Mouse (Mus musculus): Measurements from ENCODE around the gene Mgat5b. TPM values are rescaled to one million over a fixed set of nuclear protein-coding genes. Genes with fewer than 3 reads are reported as not detected.

The Mgat5b gene
- total RNA-seq, 1 experiment: 7.1 TPM

GRCm38 (mm10) chr11:116917361-116917760, 1.3 kb upstream of the Mgat5b start:
- no peak overlapping the region for H3K27ac ChIP-seq (ENCODE audit: insufficient read depth, low read depth, low read length, poor library complexity, severe bottlenecking)
- H3K36me3 ChIP-seq (ENCODE audit: control insufficient read depth, insufficient read depth, low read length, poor library complexity, severe bottlenecking): no peaks in the 10 kb centered on the region
- in situ Hi-C loops (cut with MboI; ENCODE audit: low sequenced_read_pairs in 2 of 2, unreplicated experiment in 2 of 2): loop anchor here in 1 of 2 experiments (25.0 kb wide), 1 partner anchor 95 kb away; no protein-coding TSS in a partner anchor
- TF ChIP-seq CHD2 (IDR thresholded peaks at IDR 0.05; ENCODE audit: low read depth, low read length): no peak
- TF ChIP-seq HCFC1 (IDR thresholded peaks at IDR 0.05; ENCODE audit: borderline replicate concordance, insufficient read depth, low read length): no peak
- TF ChIP-seq ZC3H11A (IDR thresholded peaks at IDR 0.05; ENCODE audit: borderline replicate concordance, low read depth, low read length): no peak
- TF ChIP-seq ZNF384 (IDR thresholded peaks at IDR 0.05; ENCODE audit: low read depth, low read length): no peak
- TF ChIP-seq MAFK (IDR thresholded peaks at IDR 0.05; ENCODE audit: insufficient read depth, low read depth, low read length): no peak
- H3K4me3 ChIP-seq (ENCODE audit: insufficient read depth in 1 of 2, low read depth in 1 of 2, low read length in 2 of 2, poor library complexity in 1 of 2, severe bottlenecking in 1 of 2): no peak overlapping the region
- H3K9ac ChIP-seq (ENCODE audit: insufficient read depth, low read depth, low read length, poor library complexity, severe bottlenecking): no peak overlapping the region
- peaks cover 4 to 38% of the 10 kb centered on the region in 2 experiments; a peak in 2 of 4 replicates for H3K4me1 ChIP-seq (ENCODE audit: control insufficient read depth in 2 of 2, insufficient read depth in 2 of 2, low read length in 2 of 2, poor library complexity in 1 of 2)
- H3K9me3 ChIP-seq (ENCODE audit: control insufficient read depth, insufficient read depth, low read depth, low read length): no peaks in the 10 kb centered on the region
- DNase-seq (ENCODE audit: low read depth, low spot score): no peak

GRCm38 (mm10) chr11:116919186-116920020, 740 bp downstream of the Mgat5b start:
- H3K9ac ChIP-seq (ENCODE audit: insufficient read depth, low read depth, low read length, poor library complexity, severe bottlenecking): peak overlapping the region; percentile 77
- H3K27ac ChIP-seq (ENCODE audit: insufficient read depth, low read depth, low read length, poor library complexity, severe bottlenecking): no peak overlapping the region
- no peaks in the 10 kb centered on the region for H3K36me3 ChIP-seq (ENCODE audit: control insufficient read depth, insufficient read depth, low read length, poor library complexity, severe bottlenecking)
- H3K4me1 ChIP-seq (ENCODE audit: control insufficient read depth in 2 of 2, insufficient read depth in 2 of 2, low read length in 2 of 2, poor library complexity in 1 of 2): peaks cover 4 to 29% of the 10 kb centered on the region in 2 experiments; a peak in 2 of 4 replicates
- no peak for DNase-seq (ENCODE audit: low read depth, low spot score)
- TF ChIP-seq HCFC1 (IDR thresholded peaks at IDR 0.05; ENCODE audit: borderline replicate concordance, insufficient read depth, low read length): no peak
- no peak for TF ChIP-seq ZNF384 (IDR thresholded peaks at IDR 0.05; ENCODE audit: low read depth, low read length)
- no peak for TF ChIP-seq ZC3H11A (IDR thresholded peaks at IDR 0.05; ENCODE audit: borderline replicate concordance, low read depth, low read length)
- in situ Hi-C loops (cut with MboI; ENCODE audit: low sequenced_read_pairs in 2 of 2, unreplicated experiment in 2 of 2): loop anchor here in 1 of 2 experiments (25.0 kb wide), 1 partner anchor 93 kb away; no protein-coding TSS in a partner anchor
- peak overlapping the region; percentile 78 to 80 for H3K4me3 ChIP-seq (ENCODE audit: insufficient read depth in 1 of 2, low read depth in 1 of 2, low read length in 2 of 2, poor library complexity in 1 of 2, severe bottlenecking in 1 of 2)
- H3K9me3 ChIP-seq (ENCODE audit: control insufficient read depth, insufficient read depth, low read depth, low read length): no peaks in the 10 kb centered on the region

- TF ChIP-seq CHD2 (IDR thresholded peaks at IDR 0.05; ENCODE audit: low read depth, low read length) (no peak), HCFC1 (IDR thresholded peaks at IDR 0.05; ENCODE audit: borderline replicate concordance, insufficient read depth, low read length) (no peak)
- H3K4me3 ChIP-seq (ENCODE audit: insufficient read depth in 1 of 2, low read depth in 1 of 2, low read length in 2 of 2, poor library complexity in 1 of 2, severe bottlenecking in 1 of 2): no peak overlapping the region
- in situ Hi-C loops (cut with MboI; ENCODE audit: low sequenced_read_pairs in 2 of 2, unreplicated experiment in 2 of 2): loop anchor here in 1 of 2 experiments (25.0 kb wide), 1 partner anchor 92 kb away; no protein-coding TSS in a partner anchor
Observed at GRCm38 (mm10) chr11:116920746-116921145, 2.1 kb downstream of the Mgat5b start.

GRCm38 (mm10) chr11:116922058-116922457, 3.4 kb downstream of the Mgat5b start:
- Histone ChIP-seq H3K4me3 (ENCODE audit: insufficient read depth in 1 of 2, low read depth in 1 of 2, low read length in 2 of 2, poor library complexity in 1 of 2, severe bottlenecking in 1 of 2) (no peak overlapping the region), H3K36me3 (ENCODE audit: control insufficient read depth, insufficient read depth, low read length, poor library complexity, severe bottlenecking) (no peaks in the 10 kb centered on the region; the same call in 1 of the 2 replicates), H3K9ac (ENCODE audit: insufficient read depth, low read depth, low read length, poor library complexity, severe bottlenecking) (no peak overlapping the region), H3K9me3 (ENCODE audit: control insufficient read depth, insufficient read depth, low read depth, low read length) (no peaks in the 10 kb centered on the region), H3K4me1 (ENCODE audit: control insufficient read depth in 2 of 2, insufficient read depth in 2 of 2, low read length in 2 of 2, poor library complexity in 1 of 2) (peaks cover 0 to 16% of the 10 kb centered on the region in 2 experiments; a peak in 1 of 4 replicates), H3K27ac (ENCODE audit: insufficient read depth, low read depth, low read length, poor library complexity, severe bottlenecking) (no peak overlapping the region)
- no peak for DNase-seq (ENCODE audit: low read depth, low spot score)
- in situ Hi-C loops (cut with MboI; ENCODE audit: low sequenced_read_pairs in 2 of 2, unreplicated experiment in 2 of 2): loop anchor here in 1 of 2 experiments (25.0 kb wide), 1 partner anchor 90 kb away; no protein-coding TSS in a partner anchor
- TF ChIP-seq ZNF384 (IDR thresholded peaks at IDR 0.05; ENCODE audit: low read depth, low read length) (no peak), MAFK (IDR thresholded peaks at IDR 0.05; ENCODE audit: insufficient read depth, low read depth, low read length) (no peak), CHD2 (IDR thresholded peaks at IDR 0.05; ENCODE audit: low read depth, low read length) (no peak), HCFC1 (IDR thresholded peaks at IDR 0.05; ENCODE audit: borderline replicate concordance, insufficient read depth, low read length) (no peak), ZC3H11A (IDR thresholded peaks at IDR 0.05; ENCODE audit: borderline replicate concordance, low read depth, low read length) (no peak)

More at GRCm38 (mm10) chr11:116920746-116921145, 2.1 kb downstream of the Mgat5b start:
- H3K9ac ChIP-seq (ENCODE audit: insufficient read depth, low read depth, low read length, poor library complexity, severe bottlenecking): no peak overlapping the region
- no peaks in the 10 kb centered on the region for H3K9me3 ChIP-seq (ENCODE audit: control insufficient read depth, insufficient read depth, low read depth, low read length)
- peaks cover 0 to 20% of the 10 kb centered on the region in 2 experiments; a peak in 1 of 4 replicates for H3K4me1 ChIP-seq (ENCODE audit: control insufficient read depth in 2 of 2, insufficient read depth in 2 of 2, low read length in 2 of 2, poor library complexity in 1 of 2)
- DNase-seq (ENCODE audit: low read depth, low spot score): no peak
- no peak overlapping the region for H3K27ac ChIP-seq (ENCODE audit: insufficient read depth, low read depth, low read length, poor library complexity, severe bottlenecking)
- no peaks in the 10 kb centered on the region; the same call in 1 of the 2 replicates for H3K36me3 ChIP-seq (ENCODE audit: control insufficient read depth, insufficient read depth, low read length, poor library complexity, severe bottlenecking)

Data from ES-E14 (cell line).